Comparison of ENCODE assay signal across 7 mouse cellular contexts in genomic region chr7:67910947-67911346, GRCm38 (mm10). TPM values are rescaled to one million over a fixed set of nuclear protein-coding genes. Genes with fewer than 3 reads are reported as not detected.
DNase-seq lines count a peak whose midpoint lies in the region; ATAC-seq and TF ChIP-seq lines count a peak whose summit lies in the region.

No protein-coding gene starts in this region.

- peak; percentile 6 for DNase-seq in ovary, postnatal 14 days (ENCODE audit: low spot score)
- no peak for DNase-seq in ovary, postnatal 36 days (ENCODE audit: low spot score)
- DNase-seq in lung, postnatal 0 days (ENCODE audit: low spot score): peak; percentile 67
- DNase-seq in B cell, adult 2 months: no peak
- no peak for DNase-seq in adrenal gland, adult (ENCODE audit: inconsistent age in 2 of 2, low spot score in 1 of 2)

- TF ChIP-seq CTCF in lung, postnatal 0 days (IDR thresholded peaks at IDR 0.05): no peak

- ATAC-seq in heart, embryonic 16.5 days (replicated peaks; ENCODE audit: extremely low read depth, insufficient read depth, low FRiP score): peak; percentile 49; the same call in 1 of the 2 replicates
- ATAC-seq in lung, postnatal 0 days: peak; percentile 83
- no peak for ATAC-seq in frontal cortex, adult (ENCODE audit: low TSS enrichment)

- H3K4me1 ChIP-seq in heart, embryonic 16.5 days (ENCODE audit: control insufficient read depth, insufficient read depth, low read length): peaks cover 18% of the 10 kb centered on the region
- H3K4me1 ChIP-seq in lung, postnatal 0 days (ENCODE audit: insufficient read depth, low read depth, low read length): peaks cover 5% of the 10 kb centered on the region; the same call in 1 of the 2 replicates

- H3K9ac ChIP-seq in heart, embryonic 16.5 days (ENCODE audit: low read length): no peak overlapping the region
- no peak overlapping the region for H3K9ac ChIP-seq in lung, postnatal 0 days (replicated peaks; ENCODE audit: low read depth)

- TF ChIP-seq EP300 in lung, postnatal 0 days (IDR thresholded peaks at IDR 0.05): no peak

- H3K27me3 ChIP-seq in heart, embryonic 16.5 days (ENCODE audit: control insufficient read depth, insufficient read depth, low read length): no peaks in the 10 kb centered on the region
- no peaks in the 10 kb centered on the region for H3K27me3 ChIP-seq in lung, postnatal 0 days (replicated peaks; ENCODE audit: insufficient read depth, low read length)

- 10% methylated on average over 3 of the region's 3 CpGs for WGBS in heart, embryonic 16.5 days
- WGBS in lung, postnatal 0 days: 0% methylated on average over 3 of the region's 3 CpGs

- H3K36me3 ChIP-seq in heart, embryonic 16.5 days (ENCODE audit: control insufficient read depth, insufficient read depth): no peaks in the 10 kb centered on the region
- no peaks in the 10 kb centered on the region for H3K36me3 ChIP-seq in lung, postnatal 0 days (ENCODE audit: insufficient read depth, low read length)

- no peaks in the 10 kb centered on the region for H3K9me3 ChIP-seq in heart, embryonic 16.5 days (replicated peaks; ENCODE audit: control insufficient read depth, low read length)
- no peaks in the 10 kb centered on the region for H3K9me3 ChIP-seq in lung, postnatal 0 days (ENCODE audit: low read length)

- H3K27ac ChIP-seq in heart, embryonic 16.5 days (ENCODE audit: low read length): peak overlapping the region; percentile 47
- peak overlapping the region; percentile 76 for H3K27ac ChIP-seq in lung, postnatal 0 days (ENCODE audit: low read length)

- H3K4me3 ChIP-seq in heart, embryonic 16.5 days (ENCODE audit: low read length): 0 out of 2 replicates have a peak overlapping the region, but pooled peaks have one; percentile 4
- no peak overlapping the region for H3K4me3 ChIP-seq in lung, postnatal 0 days (ENCODE audit: low read depth, low read length)

- H3K4me2 ChIP-seq in heart, embryonic 16.5 days (ENCODE audit: low read depth, low read length): peak overlapping the region; percentile 47
- H3K4me2 ChIP-seq in lung, postnatal 0 days (replicated peaks; ENCODE audit: low read depth, low read length): peak overlapping the region; percentile 9; the same call in 1 of the 2 replicates

RNA-seq across cellular contexts. Expression of gene Igf1r, which starts 41.7 kb away (rescaled TPM):
- polyA plus RNA-seq in heart, embryonic 16.5 days (2015; fragmentation: Nextera tagmentation; extraction: Ambion mirVana): 16.4 and 18.4 TPM in 2 replicates
- 15.9 and 18.8 TPM in 2 replicates for polyA plus RNA-seq in lung, postnatal 0 days (2015; fragmentation: Nextera tagmentation; extraction: Ambion mirVana)

Comparison
In these comparisons a context has a peak if more than half of its experiments do, and no peak if none do; other contexts are left out.
1. DNase-seq: peak in ovary, postnatal 14 days (single experiment) and lung, postnatal 0 days (single experiment); none in ovary, postnatal 36 days (single experiment), B cell, adult 2 months (0 of 2) and adrenal gland, adult (0 of 2).